Comparison of ENCODE assay signal across 15 mouse cellular contexts in genomic region chr16:20108961-20109360, GRCm38 (mm10). TPM values are rescaled to one million over a fixed set of nuclear protein-coding genes. Genes with fewer than 3 reads are reported as not detected.
DNase-seq lines count a peak whose midpoint lies in the region; ATAC-seq and TF ChIP-seq lines count a peak whose summit lies in the region.
"Had no signal": no experiment of that assay in that cellular context is flagged by ENCODE, and none has a peak within 500 bp of the region (broad histone marks: within the 10 kb centered on the region; RNA-seq: fewer than 3 reads in every experiment).

No protein-coding gene starts in this region.

- H3K27me3 ChIP-seq in intestine, postnatal 0 days (replicated peaks; ENCODE audit: control insufficient read depth, insufficient read depth, low read length): no peaks in the 10 kb centered on the region
- H3K27me3 ChIP-seq in intestine, embryonic 16.5 days (replicated peaks; ENCODE audit: control insufficient read depth, insufficient read depth, low read length): no peaks in the 10 kb centered on the region
- no peaks in the 10 kb centered on the region for H3K27me3 ChIP-seq in lung, postnatal 0 days (replicated peaks; ENCODE audit: insufficient read depth, low read length)
- H3K27me3 ChIP-seq: embryonic facial prominence, embryonic 15.5 days had no signal

- H3K4me1 ChIP-seq in intestine, postnatal 0 days (replicated peaks; ENCODE audit: control insufficient read depth, insufficient read depth, low read length): no peaks in the 10 kb centered on the region
- no peaks in the 10 kb centered on the region for H3K4me1 ChIP-seq in intestine, embryonic 16.5 days (ENCODE audit: control insufficient read depth, insufficient read depth, low read length)
- H3K4me1 ChIP-seq in lung, postnatal 0 days (ENCODE audit: insufficient read depth, low read depth, low read length): no peaks in the 10 kb centered on the region
- H3K4me1 ChIP-seq: embryonic facial prominence, embryonic 15.5 days had no signal

- peaks cover 3% of the 10 kb centered on the region; the same call in 1 of the 2 replicates for H3K9me3 ChIP-seq in intestine, postnatal 0 days (ENCODE audit: control insufficient read depth)
- peaks cover 3% of the 10 kb centered on the region; the same call in 1 of the 2 replicates for H3K9me3 ChIP-seq in intestine, embryonic 16.5 days (ENCODE audit: control insufficient read depth, low read length)
- H3K9me3 ChIP-seq in lung, postnatal 0 days (ENCODE audit: low read length): 0 out of 2 replicates have a peak, but pooled peaks cover 3% of the 10 kb centered on the region

- TF ChIP-seq EP300 in lung, postnatal 0 days (IDR thresholded peaks at IDR 0.05): no peak

- no peak overlapping the region for H3K4me3 ChIP-seq in intestine, postnatal 0 days (ENCODE audit: low read depth, low read length)
- no peak overlapping the region for H3K4me3 ChIP-seq in intestine, embryonic 16.5 days (ENCODE audit: low read length)
- H3K4me3 ChIP-seq in lung, postnatal 0 days (ENCODE audit: low read depth, low read length): no peak overlapping the region
- H3K4me3 ChIP-seq: embryonic facial prominence, embryonic 15.5 days had no signal

- WGBS in intestine, postnatal 0 days: 96% methylated on average over 6 of the region's 6 CpGs
- WGBS in intestine, embryonic 16.5 days: 97% methylated on average over 6 of the region's 6 CpGs
- 98% methylated on average over 6 of the region's 6 CpGs for WGBS in lung, postnatal 0 days

- H3K9ac ChIP-seq in intestine, postnatal 0 days (ENCODE audit: low read depth, low read length): no peak overlapping the region
- H3K9ac ChIP-seq in intestine, embryonic 16.5 days (ENCODE audit: low read depth, low read length): no peak overlapping the region
- H3K9ac ChIP-seq in lung, postnatal 0 days (replicated peaks; ENCODE audit: low read depth): no peak overlapping the region
- H3K9ac ChIP-seq: embryonic facial prominence, embryonic 15.5 days had no signal

- no peak for DNase-seq in lung, postnatal 0 days (ENCODE audit: low spot score)
- no peak for DNase-seq in lung, postnatal 14 days
- DNase-seq in ES-CJ7 (ENCODE audit: low read depth, low spot score): peak; percentile 58
- peak; percentile 10 for DNase-seq in c-Kit-positive CD71-positive TER-119-positive erythroid progenitor cells, embryonic 14.5 days (ENCODE audit: low spot score)
- DNase-seq in frontal cortex, postnatal 25 days (ENCODE audit: low spot score in 2 of 2): no peak
- DNase-seq: adrenal gland, adult 8-10 months; cerebellum, postnatal 36 days; heart, adult 11 months; heart, postnatal 36 days; kidney, adult 18-20 months; layer of hippocampus, adult 9-11 months; thymus, postnatal 25 days had no signal

- no peak for ATAC-seq in intestine, postnatal 0 days
- ATAC-seq in intestine, embryonic 16.5 days: no peak
- no peak for ATAC-seq in lung, postnatal 0 days

- no peak overlapping the region for H3K27ac ChIP-seq in intestine, postnatal 0 days (ENCODE audit: low read depth, low read length)
- H3K27ac ChIP-seq in intestine, embryonic 16.5 days (ENCODE audit: low read length): no peak overlapping the region
- H3K27ac ChIP-seq in lung, postnatal 0 days (ENCODE audit: low read length): no peak overlapping the region
- H3K27ac ChIP-seq: embryonic facial prominence, embryonic 15.5 days had no signal

- peaks cover 44% of the 10 kb centered on the region for H3K36me3 ChIP-seq in intestine, postnatal 0 days (ENCODE audit: control insufficient read depth, insufficient read depth)
- H3K36me3 ChIP-seq in intestine, embryonic 16.5 days (ENCODE audit: control insufficient read depth, insufficient read depth, low read length): peaks cover 14% of the 10 kb centered on the region
- peaks cover 26% of the 10 kb centered on the region for H3K36me3 ChIP-seq in lung, postnatal 0 days (ENCODE audit: insufficient read depth, low read length)

- no peak overlapping the region for H3K4me2 ChIP-seq in intestine, postnatal 0 days (replicated peaks; ENCODE audit: low read depth)
- H3K4me2 ChIP-seq in intestine, embryonic 16.5 days (ENCODE audit: low read depth, low read length): no peak overlapping the region
- H3K4me2 ChIP-seq in lung, postnatal 0 days (replicated peaks; ENCODE audit: low read depth, low read length): no peak overlapping the region
- H3K4me2 ChIP-seq: embryonic facial prominence, embryonic 15.5 days had no signal

- TF ChIP-seq CTCF in intestine, postnatal 0 days (IDR thresholded peaks at IDR 0.05; ENCODE audit: low read depth): peak; percentile 32
- TF ChIP-seq CTCF in lung, postnatal 0 days (IDR thresholded peaks at IDR 0.05): peak; percentile 47

RNA-seq across cellular contexts. Expression of gene Klhl24, which starts 11.6 kb away (rescaled TPM):
- polyA plus RNA-seq in intestine, postnatal 0 days (2015; fragmentation: Nextera tagmentation; extraction: Ambion mirVana): 14.1 and 15.3 TPM in 2 replicates
- 15.3 and 16.4 TPM in 2 replicates for polyA plus RNA-seq in intestine, embryonic 16.5 days (2015; fragmentation: Nextera tagmentation; extraction: Ambion mirVana)
- 49.7 and 58.7 TPM in 2 replicates for polyA plus RNA-seq in lung, postnatal 0 days (2015; fragmentation: Nextera tagmentation; extraction: Ambion mirVana)

RNA-seq across cellular contexts. Expression of gene Yeats2, which starts 31.9 kb away (rescaled TPM):
- polyA plus RNA-seq in intestine, postnatal 0 days (2015; fragmentation: Nextera tagmentation; extraction: Ambion mirVana): 4.3 and 4.7 TPM in 2 replicates
- polyA plus RNA-seq in intestine, embryonic 16.5 days (2015; fragmentation: Nextera tagmentation; extraction: Ambion mirVana): 15.2 and 15.5 TPM in 2 replicates
- polyA plus RNA-seq in lung, postnatal 0 days (2015; fragmentation: Nextera tagmentation; extraction: Ambion mirVana): 6.4 and 7.8 TPM in 2 replicates

Comparison
In these comparisons a context has a peak if more than half of its experiments do, and no peak if none do; other contexts are left out.
1. DNase-seq: peak in ES-CJ7 (single experiment) and c-Kit-positive CD71-positive TER-119-positive erythroid progenitor cells, embryonic 14.5 days (single experiment); none in lung, postnatal 0 days (single experiment), lung, postnatal 14 days (single experiment) and frontal cortex, postnatal 25 days (0 of 2).